Mouse (Mus musculus): Measurements from ENCODE around the gene Foxo1. TPM values are rescaled to one million over a fixed set of nuclear protein-coding genes. Genes with fewer than 3 reads are reported as not detected.

Gene Foxo1
- total and polyA plus RNA-seq, 2 experiments from 2014 or later = 3.6 to 5.8 TPM

GRCm38 (mm10) chr3:52269514-52270351 is 1.6 kb downstream of the Foxo1 start:
- WGBS = under 1% methylated on average over 55 of the region's 55 CpGs
- Histone ChIP-seq H3K27ac (ENCODE audit: low read depth, low read length) (no peak overlapping the region), H3K4me3 (ENCODE audit: low read depth, low read length) (peak overlapping the region; percentile 78), H3K27me3 (ENCODE audit: insufficient read depth, low read length) (peaks cover 15% of the 10 kb centered on the region), H3K36me3 (ENCODE audit: insufficient read depth, low read length) (no peaks in the 10 kb centered on the region), H3K9me3 (ENCODE audit: low read length) (no peaks in the 10 kb centered on the region), H3K4me1 (ENCODE audit: insufficient read depth, low read length) (0 out of 2 replicates have a peak, but pooled peaks cover 3% of the 10 kb centered on the region), H3K4me2 (ENCODE audit: low read depth, low read length, poor library complexity, severe bottlenecking) (peak overlapping the region; percentile 96), H3K9ac (replicated peaks; ENCODE audit: low read length, poor library complexity, severe bottlenecking) (peak overlapping the region; percentile 48)
- no peak for TF ChIP-seq CTCF (IDR thresholded peaks at IDR 0.05)
- DNase-seq (ENCODE audit: low spot score) (peak; percentile 12), ATAC-seq (ENCODE audit: low FRiP score) (no peak)

DNA sequence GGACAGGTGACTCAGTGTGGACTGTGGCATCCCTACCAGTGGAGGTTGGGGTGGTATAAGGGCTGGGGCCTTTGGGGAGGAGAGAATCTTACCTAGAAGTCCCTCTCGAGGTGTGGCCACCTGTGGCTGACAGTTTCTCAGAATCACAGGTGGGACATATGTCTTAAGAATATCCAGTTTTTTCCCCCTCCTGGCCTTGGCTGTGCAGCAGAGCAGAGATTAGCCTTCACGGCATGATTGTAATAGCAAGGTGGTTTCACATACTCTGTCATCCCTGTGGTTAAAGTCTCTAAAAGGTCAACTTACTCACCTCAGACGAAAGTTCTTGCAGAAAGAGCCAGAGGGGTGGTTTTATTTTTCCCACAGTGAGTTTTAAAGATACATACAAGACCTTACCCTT is 2.4 kb downstream of the Foxo1 start:
- TF ChIP-seq CTCF (IDR thresholded peaks at IDR 0.05) = no peak
- Histone ChIP-seq H3K4me2 (ENCODE audit: low read depth, low read length, poor library complexity, severe bottlenecking) (peak overlapping the region; percentile 96), H3K9me3 (ENCODE audit: low read length) (no peaks in the 10 kb centered on the region), H3K27ac (ENCODE audit: low read depth, low read length) (no peak overlapping the region), H3K9ac (replicated peaks; ENCODE audit: low read length, poor library complexity, severe bottlenecking) (no peak overlapping the region), H3K4me1 (ENCODE audit: insufficient read depth, low read length) (0 out of 2 replicates have a peak, but pooled peaks cover 3% of the 10 kb centered on the region), H3K4me3 (ENCODE audit: low read depth, low read length) (peak overlapping the region; percentile 78), H3K27me3 (ENCODE audit: insufficient read depth, low read length) (peaks cover 15% of the 10 kb centered on the region), H3K36me3 (ENCODE audit: insufficient read depth, low read length) (no peaks in the 10 kb centered on the region)
- 27% methylated on average over 3 of the region's 3 CpGs for WGBS
- ATAC-seq (ENCODE audit: low FRiP score) = no peak
- no peak for DNase-seq (ENCODE audit: low spot score)

DNA sequence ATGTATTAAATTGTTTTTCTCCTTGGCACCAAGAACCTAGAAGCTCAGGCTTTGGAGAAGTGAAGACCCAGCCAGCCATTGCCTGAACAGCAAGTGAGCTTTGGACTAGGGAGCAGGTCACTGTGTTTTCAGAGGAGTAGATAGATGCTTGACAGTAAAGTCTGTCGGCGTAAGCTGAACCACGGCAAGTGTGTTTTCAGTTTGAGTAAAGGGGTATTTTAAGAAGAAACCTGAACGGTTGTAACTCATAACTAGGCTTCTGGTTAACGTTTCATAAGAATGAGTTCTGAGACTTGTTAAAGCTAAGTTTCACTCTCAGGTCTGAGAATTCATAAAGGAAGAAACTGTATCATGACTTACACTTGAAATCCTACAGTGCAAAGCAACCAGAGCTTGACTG is 3.2 kb downstream of the Foxo1 start:
- ATAC-seq (ENCODE audit: low FRiP score) (no peak), DNase-seq (ENCODE audit: low spot score) (no peak)
- Histone ChIP-seq H3K4me1 (ENCODE audit: insufficient read depth, low read length) (0 out of 2 replicates have a peak, but pooled peaks cover 3% of the 10 kb centered on the region), H3K9me3 (ENCODE audit: low read length) (no peaks in the 10 kb centered on the region), H3K4me3 (ENCODE audit: low read depth, low read length) (peak overlapping the region; percentile 5; the same call in 1 of the 2 replicates), H3K27ac (ENCODE audit: low read depth, low read length) (no peak overlapping the region), H3K4me2 (ENCODE audit: low read depth, low read length, poor library complexity, severe bottlenecking) (no peak overlapping the region), H3K36me3 (ENCODE audit: insufficient read depth, low read length) (no peaks in the 10 kb centered on the region), H3K9ac (replicated peaks; ENCODE audit: low read length, poor library complexity, severe bottlenecking) (no peak overlapping the region), H3K27me3 (ENCODE audit: insufficient read depth, low read length) (peaks cover 11% of the 10 kb centered on the region)
- WGBS = 87% methylated on average over 5 of the region's 5 CpGs
- no peak for TF ChIP-seq CTCF (IDR thresholded peaks at IDR 0.05)

- H3K4me2 ChIP-seq (ENCODE audit: low read depth, low read length, poor library complexity, severe bottlenecking) = no peak overlapping the region
Measured at GRCm38 (mm10) chr3:52272376-52272865, 4.3 kb downstream of the Foxo1 start.

DNA sequence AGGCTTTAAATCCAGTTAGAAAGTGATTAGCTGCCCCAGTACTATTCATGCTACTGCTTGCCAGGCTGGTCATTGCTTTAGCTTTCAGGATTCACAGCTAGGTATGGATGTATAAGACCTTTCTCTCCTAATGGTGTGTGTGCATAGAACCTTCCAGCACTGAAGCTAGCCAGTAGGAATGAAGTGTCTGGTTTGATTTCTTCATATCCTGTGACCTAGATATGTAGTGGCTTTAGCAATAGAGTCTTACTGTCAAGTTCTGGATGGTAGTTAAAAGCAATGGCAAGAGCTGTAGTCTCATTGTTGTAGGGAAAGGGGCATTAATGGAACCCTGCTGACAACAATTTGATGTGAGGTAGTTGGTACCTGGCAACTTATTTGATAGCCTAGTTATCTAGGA is 6.3 kb downstream of the Foxo1 start:
- no peak for ATAC-seq (ENCODE audit: low FRiP score)
- no peaks in the 10 kb centered on the region for H3K9me3 ChIP-seq (ENCODE audit: low read length)
- TF ChIP-seq CTCF (IDR thresholded peaks at IDR 0.05) = no peak

More at GRCm38 (mm10) chr3:52272376-52272865, 4.3 kb downstream of the Foxo1 start:
- peaks cover 7% of the 10 kb centered on the region; the same call in 1 of the 2 replicates for H3K27me3 ChIP-seq (ENCODE audit: insufficient read depth, low read length)
- H3K36me3 ChIP-seq (ENCODE audit: insufficient read depth, low read length) = no peaks in the 10 kb centered on the region
- WGBS = 65% methylated on average over 8 of the region's 8 CpGs
- no peak for DNase-seq (ENCODE audit: low spot score)
- ATAC-seq (ENCODE audit: low FRiP score) = no peak
- H3K9me3 ChIP-seq (ENCODE audit: low read length) = no peaks in the 10 kb centered on the region
- no peak overlapping the region for H3K9ac ChIP-seq (replicated peaks; ENCODE audit: low read length, poor library complexity, severe bottlenecking)
- H3K4me3 ChIP-seq (ENCODE audit: low read depth, low read length) = no peak overlapping the region
- H3K27ac ChIP-seq (ENCODE audit: low read depth, low read length) = no peak overlapping the region
- no peak for TF ChIP-seq CTCF (IDR thresholded peaks at IDR 0.05)
- 0 out of 2 replicates have a peak, but pooled peaks cover 3% of the 10 kb centered on the region for H3K4me1 ChIP-seq (ENCODE audit: insufficient read depth, low read length)

DNA sequence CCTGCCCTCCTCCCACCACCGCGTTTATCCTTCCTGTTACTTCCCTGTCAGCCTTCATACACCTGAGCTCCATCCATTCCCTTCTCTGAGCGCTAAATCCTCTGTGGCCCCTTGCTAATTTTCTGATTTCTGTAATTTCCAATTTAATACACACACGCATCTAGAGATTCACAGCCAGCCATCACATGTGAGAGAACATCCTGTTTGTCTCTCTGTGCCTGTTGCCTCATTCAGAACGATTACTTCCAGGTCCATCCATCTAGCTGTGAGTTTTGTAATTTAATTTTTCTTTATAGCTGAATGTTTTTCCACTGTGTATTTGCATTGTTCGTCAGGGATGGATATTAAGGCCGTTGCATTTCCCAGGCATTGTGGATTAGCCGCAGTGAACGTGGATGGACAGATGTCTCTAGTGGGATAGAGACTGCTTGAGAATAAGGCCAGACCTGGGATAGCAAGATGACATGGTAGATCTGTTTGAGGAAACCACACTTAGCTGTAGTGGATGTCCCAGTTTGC is 7.0 kb downstream of the Foxo1 start:
- no peak overlapping the region for H3K27ac ChIP-seq (ENCODE audit: low read depth, low read length)
- no peak overlapping the region for H3K9ac ChIP-seq (replicated peaks; ENCODE audit: low read length, poor library complexity, severe bottlenecking)
- TF ChIP-seq CTCF (IDR thresholded peaks at IDR 0.05) = no peak
- no peaks in the 10 kb centered on the region; the same call in 1 of the 2 replicates for H3K27me3 ChIP-seq (ENCODE audit: insufficient read depth, low read length)
- H3K36me3 ChIP-seq (ENCODE audit: insufficient read depth, low read length) = no peaks in the 10 kb centered on the region
- H3K4me2 ChIP-seq (ENCODE audit: low read depth, low read length, poor library complexity, severe bottlenecking) = no peak overlapping the region
- WGBS = 79% methylated on average over 9 of the region's 9 CpGs
- no peak for ATAC-seq (ENCODE audit: low FRiP score)
- H3K4me3 ChIP-seq (ENCODE audit: low read depth, low read length) = no peak overlapping the region
- DNase-seq (ENCODE audit: low spot score) = no peak
- H3K4me1 ChIP-seq (ENCODE audit: insufficient read depth, low read length) = no peaks in the 10 kb centered on the region
- no peaks in the 10 kb centered on the region for H3K9me3 ChIP-seq (ENCODE audit: low read length)

More for the DNA sequence above, 6.3 kb downstream of the Foxo1 start:
- Histone ChIP-seq H3K4me2 (ENCODE audit: low read depth, low read length, poor library complexity, severe bottlenecking) (no peak overlapping the region), H3K27ac (ENCODE audit: low read depth, low read length) (no peak overlapping the region), H3K36me3 (ENCODE audit: insufficient read depth, low read length) (no peaks in the 10 kb centered on the region), H3K4me3 (ENCODE audit: low read depth, low read length) (no peak overlapping the region), H3K27me3 (ENCODE audit: insufficient read depth, low read length) (no peaks in the 10 kb centered on the region; the same call in 1 of the 2 replicates), H3K9ac (replicated peaks; ENCODE audit: low read length, poor library complexity, severe bottlenecking) (no peak overlapping the region), H3K4me1 (ENCODE audit: insufficient read depth, low read length) (0 out of 2 replicates have a peak, but pooled peaks cover 3% of the 10 kb centered on the region)
- DNase-seq (ENCODE audit: low spot score) = no peak

Data from midbrain, postnatal 0 days (tissue).